Mouse (Mus musculus) MEL (cell line): ENCODE measurements around the gene Plau.

Experiments used
- CTCF ChIP-seq, 3 experiments: IDR thresholded peaks in 2 of 3; conservative IDR thresholded peaks in 1 of 3; 2 replicates each; pipeline ENCODE4 v1.5.1; 2011 to 2012; ENCODE audit warnings: low read length in 3 of 3, low read depth in 2 of 3, mild to moderate bottlenecking in 2 of 3, improper control_type of control experiment in 1 of 3, inconsistent platforms in 1 of 3, mixed read lengths in 1 of 3, moderate library complexity in 1 of 3; ENCODE audit not compliant: control insufficient read depth in 1 of 3, insufficient read depth in 1 of 3, poor library complexity in 1 of 3, severe bottlenecking in 1 of 3
- E2F4 ChIP-seq: IDR thresholded peaks from 2 replicates; pipeline ENCODE4 v1.6.1; 2011; ENCODE audit warnings: low read depth, low read length, improper control_type of control experiment, borderline replicate concordance
- ETS1 ChIP-seq: IDR thresholded peaks from 2 replicates; pipeline ENCODE4 v1.6.1; 2012; ENCODE audit warnings: low read depth, mild to moderate bottlenecking, inconsistent platforms, low read length, improper control_type of control experiment, moderate library complexity
- GABPA ChIP-seq: IDR thresholded peaks from 2 replicates; pipeline ENCODE4 v1.6.1; 2012; ENCODE audit warnings: low read depth, mild to moderate bottlenecking, inconsistent platforms, low read length, improper control_type of control experiment, moderate library complexity
- MAFK ChIP-seq: IDR thresholded peaks from 2 replicates; pipeline ENCODE4 v1.6.1; 2011; ENCODE audit warnings: low read depth, mild to moderate bottlenecking, low read length, improper control_type of control experiment, borderline replicate concordance
- MAZ ChIP-seq: IDR thresholded peaks from 2 replicates; pipeline ENCODE4 v1.6.1; 2012; ENCODE audit warnings: low read depth, mild to moderate bottlenecking, inconsistent platforms, low read length, improper control_type of control experiment
- NELFE ChIP-seq: IDR thresholded peaks from 2 replicates; pipeline ENCODE4 v1.6.1; 2011; ENCODE audit warnings: low read depth, low read length, improper control_type of control experiment
- POLR2A ChIP-seq, 2 experiments: IDR thresholded peaks; 2 replicates each; pipeline ENCODE4 v1.6.1; 2011 to 2012; ENCODE audit warnings: low read length in 2 of 2, mild to moderate bottlenecking in 2 of 2, control low read depth in 1 of 2, improper control_type of control experiment in 1 of 2, low read depth in 1 of 2, moderate library complexity in 1 of 2; ENCODE audit not compliant: control insufficient read depth in 1 of 2, insufficient read depth in 1 of 2, poor library complexity in 1 of 2
- RAD21 ChIP-seq: IDR thresholded peaks from 2 replicates; pipeline ENCODE4 v1.6.1; 2011; ENCODE audit warnings: mild to moderate bottlenecking, low read depth, low read length, improper control_type of control experiment
- SIN3A ChIP-seq: IDR thresholded peaks from 2 replicates; pipeline ENCODE4 v1.6.1; 2012; ENCODE audit warnings: low read length, improper control_type of control experiment, inconsistent platforms
- TAL1 ChIP-seq: IDR thresholded peaks from 2 replicates; pipeline ENCODE4 v1.6.1; 2012; ENCODE audit warnings: mild to moderate bottlenecking, inconsistent platforms, low read length, moderate library complexity, mixed read lengths
- USF1 ChIP-seq: IDR thresholded peaks from 2 replicates; pipeline ENCODE4 v1.6.1; 2014; ENCODE audit warnings: low read depth, mild to moderate bottlenecking, inconsistent platforms, low read length, improper control_type of control experiment, moderate library complexity
- ZC3H11A ChIP-seq: IDR thresholded peaks from 2 replicates; pipeline ENCODE4 v1.6.1; 2012; ENCODE audit warnings: low read depth, mild to moderate bottlenecking, inconsistent platforms, low read length, improper control_type of control experiment

DNA sequence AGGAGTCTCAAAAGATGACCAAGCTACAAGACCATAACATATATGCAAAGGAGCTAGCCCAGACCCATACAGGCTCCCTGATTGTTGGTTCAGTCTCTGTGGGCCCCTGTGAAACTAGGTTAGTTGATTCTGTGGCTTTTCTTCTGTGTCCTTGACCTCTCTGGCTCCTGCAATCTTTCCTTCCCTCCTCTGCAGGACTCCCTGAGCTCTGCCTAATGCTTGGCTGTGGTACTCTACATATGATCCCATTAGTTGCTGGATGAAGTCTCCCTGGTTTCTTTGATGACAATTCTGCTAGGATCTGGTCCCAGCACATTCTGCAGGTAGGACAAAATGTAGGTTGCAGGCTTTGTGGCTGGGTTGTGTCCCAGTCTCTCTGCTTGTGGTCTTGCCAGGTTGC lies 15.3 kb downstream of the Plau start:
- TF ChIP-seq CTCF (IDR thresholded peaks at IDR 0.05 in 2 of 3, conservative IDR thresholded peaks at IDR 0.05 in 1 of 3; ENCODE audit: control insufficient read depth in 1 of 3, insufficient read depth in 1 of 3, low read depth in 2 of 3, low read length in 3 of 3, poor library complexity in 1 of 3, severe bottlenecking in 1 of 3), result no peak
- TF ChIP-seq SIN3A, result no peak
- no peak for TF ChIP-seq ZC3H11A
- no peak for TF ChIP-seq TAL1
- no peak for TF ChIP-seq MAFK
- TF ChIP-seq MAZ, result no peak
- no peak for TF ChIP-seq POLR2A (IDR thresholded peaks at IDR 0.05; ENCODE audit: control insufficient read depth in 1 of 2, insufficient read depth in 1 of 2, low read depth in 1 of 2, low read length in 2 of 2, poor library complexity in 1 of 2)
- TF ChIP-seq RAD21, result no peak
- no peak for TF ChIP-seq E2F4
- TF ChIP-seq NELFE, result no peak
- no peak for TF ChIP-seq USF1
- TF ChIP-seq ETS1, result no peak
- no peak for TF ChIP-seq GABPA
